8 mouse cellular contexts compared by ENCODE assay signal in the genomic region with DNA sequence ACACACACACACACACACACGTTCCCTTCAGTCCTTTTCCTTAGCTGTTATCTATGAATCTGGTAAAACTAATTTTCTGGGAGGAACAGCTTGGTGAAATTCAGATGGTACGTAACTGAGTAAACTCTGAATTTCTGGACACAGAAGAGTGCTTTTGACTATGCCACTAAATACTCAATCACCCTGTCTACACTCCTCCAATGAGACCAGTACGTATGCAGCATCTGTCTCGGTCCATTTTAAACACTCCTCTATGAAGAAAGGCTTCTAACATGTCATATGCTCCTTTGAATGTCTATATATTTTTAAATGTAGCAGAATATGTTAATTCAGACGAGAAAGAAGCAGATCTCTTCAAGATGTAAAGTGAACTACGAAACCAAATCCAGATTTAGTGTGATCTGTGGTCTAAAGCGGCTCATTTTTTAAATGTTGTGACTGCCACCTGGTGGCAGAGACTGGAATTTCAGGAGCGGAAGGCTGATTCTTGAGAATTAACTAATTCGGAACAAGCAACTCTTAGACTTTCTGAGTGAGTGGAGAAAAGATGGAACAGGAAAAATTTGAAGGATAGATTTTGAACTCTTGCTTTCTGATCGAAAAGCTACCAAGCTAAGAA. TPM values are rescaled to one million over a fixed set of nuclear protein-coding genes. Genes with fewer than 3 reads are reported as not detected.
DNase-seq lines count a peak whose midpoint lies in the region; ATAC-seq and TF ChIP-seq lines count a peak whose summit lies in the region.

No protein-coding gene starts in this region.

- no peaks in the 10 kb centered on the region; the same call in 1 of the 2 replicates for H3K27me3 ChIP-seq in kidney, embryonic 15.5 days
- H3K27me3 ChIP-seq in stomach, postnatal 0 days (ENCODE audit: control insufficient read depth, insufficient read depth, low read length), result no peaks in the 10 kb centered on the region

- TF ChIP-seq EP300 in stomach, postnatal 0 days (optimal IDR thresholded peaks at IDR 0.05), result no peak

- no peak overlapping the region for H3K27ac ChIP-seq in kidney, embryonic 15.5 days
- H3K27ac ChIP-seq in cortical plate, adult 2 months (ENCODE audit: insufficient read depth, low read length), result no peak overlapping the region
- no peak overlapping the region for H3K27ac ChIP-seq in stomach, postnatal 0 days (replicated peaks)

- no peaks in the 10 kb centered on the region for H3K36me3 ChIP-seq in kidney, embryonic 15.5 days
- no peaks in the 10 kb centered on the region for H3K36me3 ChIP-seq in stomach, postnatal 0 days (ENCODE audit: control insufficient read depth, insufficient read depth, low read length)

- no peaks in the 10 kb centered on the region for H3K9me3 ChIP-seq in kidney, embryonic 15.5 days (replicated peaks)
- H3K9me3 ChIP-seq in stomach, postnatal 0 days (ENCODE audit: control insufficient read depth, low read length), result no peaks in the 10 kb centered on the region

- H3K4me1 ChIP-seq in kidney, embryonic 15.5 days, result no peaks in the 10 kb centered on the region
- H3K4me1 ChIP-seq in cortical plate, adult 2 months (ENCODE audit: control insufficient read depth, insufficient read depth, low read length), result no peaks in the 10 kb centered on the region
- H3K4me1 ChIP-seq in stomach, postnatal 0 days (replicated peaks; ENCODE audit: control insufficient read depth, insufficient read depth), result no peaks in the 10 kb centered on the region

- H3K4me2 ChIP-seq in kidney, embryonic 15.5 days, result no peak overlapping the region
- no peak overlapping the region for H3K4me2 ChIP-seq in stomach, postnatal 0 days (replicated peaks; ENCODE audit: low read depth)

- WGBS in kidney, embryonic 15.5 days, result 35% methylated on average over 10 of the region's 10 CpGs
- 37% methylated on average over 10 of the region's 10 CpGs for WGBS in stomach, postnatal 0 days

- no peak for ATAC-seq in kidney, embryonic 15.5 days (replicated peaks; ENCODE audit: low FRiP score)
- peak; percentile 65 for ATAC-seq in activated CD4-positive, CD25-positive, alpha-beta regulatory T cell, adult 4 months
- peak; percentile 68; the same call in 1 of the 2 replicates for ATAC-seq in megakaryocyte-erythroid progenitor cell, adult 5-6 weeks (replicated peaks; ENCODE audit: low FRiP score, low TSS enrichment, poor library complexity, severe bottlenecking)
- no peak for ATAC-seq in stomach, postnatal 0 days (ENCODE audit: low FRiP score, low TSS enrichment)

- peak; percentile 73 for DNase-seq in kidney, adult 18-20 months
- DNase-seq in gastrocnemius, postnatal 4 days (ENCODE audit: low spot score in 2 of 2), result peak; percentile 28 to 48
- DNase-seq in left cerebral cortex, adult 11 months (ENCODE audit: low spot score), result peak; percentile 51
- DNase-seq in stomach, postnatal 0 days (ENCODE audit: low spot score), result peak; percentile 70

- no peak overlapping the region for H3K9ac ChIP-seq in kidney, embryonic 15.5 days
- no peak overlapping the region for H3K9ac ChIP-seq in stomach, postnatal 0 days (ENCODE audit: low read length)

- no peak for TF ChIP-seq POLR2A in cortical plate, adult 2 months (IDR thresholded peaks at IDR 0.05; ENCODE audit: extremely low read depth, insufficient read depth, low read length)

- H3K4me3 ChIP-seq in kidney, embryonic 15.5 days (replicated peaks), result no peak overlapping the region
- no peak overlapping the region for H3K4me3 ChIP-seq in cortical plate, adult 2 months (ENCODE audit: insufficient read depth, low read length)
- no peak overlapping the region for H3K4me3 ChIP-seq in stomach, postnatal 0 days (ENCODE audit: low read depth, low read length)

- peak; percentile 73 for TF ChIP-seq CTCF in cortical plate, adult 2 months (IDR thresholded peaks at IDR 0.05; ENCODE audit: extremely low read depth, insufficient read depth, low read length)
- TF ChIP-seq CTCF in stomach, postnatal 0 days (IDR thresholded peaks at IDR 0.05; ENCODE audit: low read depth), result peak; percentile 88

RNA-seq across cellular contexts. Expression of gene Hspb3, which starts 6.1 kb away (rescaled TPM):
- 0.90 and 1.7 TPM in 2 replicates for polyA plus RNA-seq in kidney, embryonic 15.5 days (2015; fragmentation: Nextera tagmentation; extraction: Ambion mirVana)
- not detected for polyA plus RNA-seq in activated CD4-positive, CD25-positive, alpha-beta regulatory T cell, adult 4 months (2017; shearing (Covaris generic))
- polyA plus RNA-seq in cortical plate, adult 2 months (2012; rRNA removed), result 8.2 and 10.2 TPM in 2 replicates
- total RNA-seq in gastrocnemius, postnatal 4 days (2021), result 10 to 100 TPM; 79.4 to 87.2 TPM
- total RNA-seq in megakaryocyte-erythroid progenitor cell, adult 5-6 weeks (2014; fragmentation: Nextera tagmentation), result not detected in 2 replicates
- total RNA-seq in megakaryocyte-erythroid progenitor cell, adult 5-6 weeks (2017), result not detected in 2 replicates
- 0.17 TPM in 1 of 2 replicates, not detected in the other for polyA plus RNA-seq in stomach, postnatal 0 days (2015; fragmentation: Nextera tagmentation; extraction: Ambion mirVana)

RNA-seq across cellular contexts. Expression of gene Snx18, which starts 51.2 kb away (rescaled TPM):
- 31.3 and 32.0 TPM in 2 replicates for polyA plus RNA-seq in kidney, embryonic 15.5 days (2015; fragmentation: Nextera tagmentation; extraction: Ambion mirVana)
- polyA plus RNA-seq in activated CD4-positive, CD25-positive, alpha-beta regulatory T cell, adult 4 months (2017; shearing (Covaris generic)), result 10 to 100 TPM; 12.1 to 12.4 TPM
- polyA plus RNA-seq in cortical plate, adult 2 months (2012; rRNA removed), result 12.8 and 13.8 TPM in 2 replicates
- total RNA-seq in gastrocnemius, postnatal 4 days (2021), result 10 to 100 TPM; 30.7 to 36.4 TPM
- 5.3 and 10.9 TPM in 2 replicates for total RNA-seq in megakaryocyte-erythroid progenitor cell, adult 5-6 weeks (2014; fragmentation: Nextera tagmentation)
- total RNA-seq in megakaryocyte-erythroid progenitor cell, adult 5-6 weeks (2017), result 13.2 and 18.1 TPM in 2 replicates
- 15.6 and 18.0 TPM in 2 replicates for polyA plus RNA-seq in stomach, postnatal 0 days (2015; fragmentation: Nextera tagmentation; extraction: Ambion mirVana)

Comparison
In these comparisons a context has a peak if more than half of its experiments do, and no peak if none do; other contexts are left out.
1. ATAC-seq: peak in activated CD4-positive, CD25-positive, alpha-beta regulatory T cell, adult 4 months (single experiment) and megakaryocyte-erythroid progenitor cell, adult 5-6 weeks (single experiment); none in kidney, embryonic 15.5 days (single experiment) and stomach, postnatal 0 days (single experiment).
2. Peak in every context shown above with its lines, with median percentiles within 50 percentile points of each other: DNase-seq.